Mouse (Mus musculus) neutrophil, adult 5-6 weeks (primary cell): Measurements from ENCODE around the gene Gm28553. TPM values are rescaled to one million over a fixed set of nuclear protein-coding genes. Genes with fewer than 3 reads are reported as not detected.
"Not testable (repeated sequence)": the region's sequence is repeated elsewhere in the genome, so short reads cannot be mapped to it uniquely, and the experiment has no call there.

Experiments used
- ATAC-seq: fragments of 151-379, 151-347 bp; 2 replicates; pipeline ENCODE4 v1.8.0; 2017; ENCODE audit warnings: mild to moderate bottlenecking, moderate TSS enrichment; ENCODE audit not compliant: insufficient number of reproducible peaks, poor library complexity, low FRiP score, severe bottlenecking; ENCODE audit errors: extremely low read depth
- total RNA-seq: library from RNA; stranded (forward); fragments of 200-1000 nt; gene quantifications from 2 replicates; pipeline ENCODE4 v1.2.3, GENCODE M21; 2017

Gm28553 gene
- not detected in 2 replicates for total RNA-seq

DNA sequence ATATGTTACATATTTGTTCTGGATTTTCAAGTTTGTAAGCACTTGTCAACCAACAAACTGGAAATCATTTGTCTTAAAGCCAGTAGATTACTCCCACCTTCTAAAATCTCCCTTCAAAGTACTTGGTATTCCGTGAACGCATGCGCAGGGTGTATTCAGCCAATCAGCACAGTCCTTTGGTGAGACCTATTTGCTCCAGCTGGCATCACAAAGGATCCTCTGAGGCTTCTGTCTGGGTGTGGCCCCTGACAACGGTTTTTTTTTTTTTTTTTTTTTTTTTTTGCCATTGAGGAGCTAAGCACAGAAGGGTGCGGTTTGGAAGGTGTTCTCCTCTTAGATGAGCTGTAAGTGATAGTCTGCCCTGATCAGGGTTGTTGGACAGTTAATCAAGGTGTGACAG, at the start of gene Gm28553:
Gene Gm28553 (plus strand): TSS at position 301 of the 400 bp plus-strand sequence.
- ATAC-seq, result not testable (repeated sequence)
